Mouse (Mus musculus) left cerebral cortex, postnatal 36 days (tissue): Measurements from ENCODE around the gene Taf11. TPM values are rescaled to one million over a fixed set of nuclear protein-coding genes. Genes with fewer than 3 reads are reported as not detected.

Experiments
- DNase-seq, 2 experiments: peaks; one replicate each; pipeline ENCODE4 v3.0.0; 2021 to 2022; ENCODE audit warnings: low spot score in 2 of 2, mixed read lengths in 1 of 2
- intact Hi-C: fragments of 180-260 bp; cut with DNase I; formaldehyde crosslinking; loops from one replicate; pipeline ENCODE4 v1.15.1; 2025
- total RNA-seq, 2 experiments: library from RNA; stranded (reverse); gene quantifications; 2 replicates each; pipeline ENCODE4 v1.2.3; 2021

Gene Taf11
- 10 to 100 TPM; 47.2 to 47.7 TPM for total RNA-seq

GRCm38 (mm10) chr17:27909622-27910500 lies at the start of gene Taf11:
Gene Taf11 (minus strand): TSS chr17:27909844.
- intact Hi-C loops, result loop anchor here (5.0 kb wide), 3 partner anchors 67 to 152 kb away; no protein-coding TSS in a partner anchor
- peak; percentile 78 to 86 for DNase-seq

- intact Hi-C loops, result no loop called here
- DNase-seq, result no peak
These were observed 48.0 kb upstream of the Taf11 start for GRCm38 (mm10) chr17:27957649-27958048.

- intact Hi-C loops, result no loop called here
- DNase-seq, result no peak
These were observed 45.2 kb upstream of the Taf11 start for GRCm38 (mm10) chr17:27954629-27955402.

GRCm38 (mm10) chr17:27953136-27953535 lies 43.5 kb upstream of the Taf11 start:
- intact Hi-C loops, result no loop called here

GRCm38 (mm10) chr17:27947155-27947554 lies 37.5 kb upstream of the Taf11 start:
- DNase-seq, result no peak
- intact Hi-C loops, result no loop called here

More at GRCm38 (mm10) chr17:27953136-27953535, 43.5 kb upstream of the Taf11 start:
- DNase-seq, result no peak

- intact Hi-C loops, result no loop called here
These were observed 36.7 kb upstream of the Taf11 start for GRCm38 (mm10) chr17:27946371-27946770.

GRCm38 (mm10) chr17:27945546-27946216 lies 36.0 kb upstream of the Taf11 start:
- DNase-seq, result no peak
- intact Hi-C loops, result no loop called here

More at GRCm38 (mm10) chr17:27946371-27946770, 36.7 kb upstream of the Taf11 start:
- no peak for DNase-seq

GRCm38 (mm10) chr17:27942131-27942530 lies 32.5 kb upstream of the Taf11 start:
- no peak for DNase-seq
- intact Hi-C loops, result no loop called here

GRCm38 (mm10) chr17:27941698-27942097 lies 32.1 kb upstream of the Taf11 start:
- intact Hi-C loops, result no loop called here
- no peak for DNase-seq

- intact Hi-C loops, result no loop called here
- no peak for DNase-seq
These were observed 31.5 kb upstream of the Taf11 start for GRCm38 (mm10) chr17:27941178-27941577.

GRCm38 (mm10) chr17:27940352-27940751 lies 30.7 kb upstream of the Taf11 start:
- intact Hi-C loops, result no loop called here
- DNase-seq, result no peak

- intact Hi-C loops, result no loop called here
- no peak for DNase-seq
These were observed 29.4 kb upstream of the Taf11 start for GRCm38 (mm10) chr17:27939028-27939427.

- DNase-seq, result no peak
These were observed 28.6 kb upstream of the Taf11 start for GRCm38 (mm10) chr17:27938121-27938754.

GRCm38 (mm10) chr17:27937054-27937615 lies 27.5 kb upstream of the Taf11 start:
- DNase-seq, result no peak
- intact Hi-C loops, result no loop called here

More at GRCm38 (mm10) chr17:27938121-27938754, 28.6 kb upstream of the Taf11 start:
- intact Hi-C loops, result no loop called here

- intact Hi-C loops, result no loop called here
- DNase-seq, result no peak
These were observed 25.4 kb upstream of the Taf11 start for GRCm38 (mm10) chr17:27935091-27935490.

GRCm38 (mm10) chr17:27934136-27934910 lies 24.7 kb upstream of the Taf11 start:
- intact Hi-C loops, result no loop called here
- DNase-seq, result no peak

- intact Hi-C loops, result no loop called here
- DNase-seq, result no peak
These were observed 22.2 kb upstream of the Taf11 start for GRCm38 (mm10) chr17:27931826-27932225.

- intact Hi-C loops, result no loop called here
These were observed 20.6 kb upstream of the Taf11 start for GRCm38 (mm10) chr17:27930291-27930690.

More at GRCm38 (mm10) chr17:27930291-27930690, 20.6 kb upstream of the Taf11 start:
- no peak for DNase-seq
